Mouse (Mus musculus): Measurements from ENCODE around the gene Adrm1. TPM values are rescaled to one million over a fixed set of nuclear protein-coding genes. Genes with fewer than 3 reads are reported as not detected.
A peak's percentile ranks its signal among the peaks of the same experiment; 100 is the strongest.

Adrm1 gene
- polyA plus RNA-seq, 1 experiment from 2014 or later = 150 TPM

DNA sequence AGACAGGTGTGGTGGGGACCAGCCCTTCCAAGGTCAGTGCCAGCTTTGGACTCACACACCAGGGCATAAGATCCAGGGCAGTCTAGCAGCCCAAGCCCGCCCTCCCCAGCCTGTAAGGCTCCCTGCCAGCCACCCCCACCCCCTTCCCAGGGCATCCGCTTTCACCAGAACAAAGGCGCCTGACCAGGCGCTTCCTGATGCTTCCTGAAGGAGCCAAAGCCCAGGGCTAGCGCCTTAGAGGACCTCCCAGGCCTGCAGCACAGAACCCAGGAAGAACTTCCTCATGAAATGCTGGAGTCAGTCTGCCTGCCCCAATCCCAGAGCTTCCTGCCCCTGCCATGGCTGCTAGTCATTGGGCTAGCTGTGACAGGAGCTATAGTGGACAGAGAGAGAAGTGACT, 47.4 kb downstream of the Adrm1 start:
- Histone ChIP-seq H3K27ac (replicated peaks) (peak overlapping the region; percentile 55), H3K4me3 (no peak overlapping the region), H3K4me2 (no peak overlapping the region), H3K9me3 (no peaks in the 10 kb centered on the region), H3K36me3 (peaks cover 4% of the 10 kb centered on the region; the same call in 1 of the 2 replicates), H3K9ac (peak overlapping the region; percentile 24), H3K27me3 (replicated peaks) (peaks cover 9% of the 10 kb centered on the region; the same call in 1 of the 2 replicates), H3K4me1 (peaks cover 85% of the 10 kb centered on the region)
- WGBS = 23% methylated on average over 5 of the region's 5 CpGs
- ATAC-seq (ENCODE audit: extremely low read depth, insufficient number of reproducible peaks, low FRiP score, low TSS enrichment) = no peak

DNA sequence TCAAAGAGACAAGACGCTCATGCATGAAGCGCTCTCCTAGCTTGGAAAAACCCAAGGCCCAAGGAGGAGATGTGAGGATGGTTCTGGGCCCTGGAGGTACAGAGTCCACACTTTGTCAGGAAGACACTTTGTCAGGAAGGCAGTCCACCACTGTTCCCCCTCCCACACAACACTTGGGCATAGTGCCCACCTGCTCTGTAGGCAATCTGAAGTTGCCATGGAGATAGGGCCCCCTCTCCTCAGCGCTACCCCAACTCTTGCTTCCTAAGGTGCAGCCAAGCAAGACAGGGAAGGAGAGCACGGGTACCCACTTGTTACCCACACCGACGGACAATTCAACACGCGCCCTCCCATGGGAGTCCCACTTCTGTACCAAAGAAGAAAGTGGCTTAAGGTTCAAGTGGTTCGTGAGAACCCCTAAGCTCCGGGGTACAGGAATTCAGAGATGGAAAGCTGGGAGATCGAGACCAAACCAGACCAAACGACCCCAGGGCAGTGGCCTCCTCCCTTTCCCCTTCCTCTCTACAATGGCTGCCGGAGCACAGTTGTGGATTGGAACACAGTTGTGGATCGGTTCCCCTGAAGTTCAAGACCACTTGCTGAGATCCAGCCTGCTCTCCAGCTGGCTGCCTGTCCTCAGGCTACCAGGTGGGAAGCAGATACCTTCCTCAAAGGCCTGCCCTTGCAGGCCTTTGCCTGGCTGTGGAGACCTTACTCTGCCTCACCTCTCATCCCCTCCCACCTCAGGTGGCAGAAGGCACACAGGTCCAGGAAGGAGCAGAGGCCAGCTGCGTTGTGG, 48.1 kb downstream of the Adrm1 start:
- Histone ChIP-seq H3K4me1 (peaks cover 88% of the 10 kb centered on the region), H3K27ac (replicated peaks) (peak overlapping the region; percentile 55), H3K36me3 (peaks cover 4% of the 10 kb centered on the region; the same call in 1 of the 2 replicates), H3K4me3 (no peak overlapping the region), H3K9ac (no peak overlapping the region; the same call in 1 of the 2 replicates), H3K4me2 (no peak overlapping the region), H3K27me3 (replicated peaks) (peaks cover 15% of the 10 kb centered on the region), H3K9me3 (no peaks in the 10 kb centered on the region)
- 78% methylated on average over 15 of the region's 15 CpGs for WGBS
- ATAC-seq (ENCODE audit: extremely low read depth, insufficient number of reproducible peaks, low FRiP score, low TSS enrichment) = no peak

DNA sequence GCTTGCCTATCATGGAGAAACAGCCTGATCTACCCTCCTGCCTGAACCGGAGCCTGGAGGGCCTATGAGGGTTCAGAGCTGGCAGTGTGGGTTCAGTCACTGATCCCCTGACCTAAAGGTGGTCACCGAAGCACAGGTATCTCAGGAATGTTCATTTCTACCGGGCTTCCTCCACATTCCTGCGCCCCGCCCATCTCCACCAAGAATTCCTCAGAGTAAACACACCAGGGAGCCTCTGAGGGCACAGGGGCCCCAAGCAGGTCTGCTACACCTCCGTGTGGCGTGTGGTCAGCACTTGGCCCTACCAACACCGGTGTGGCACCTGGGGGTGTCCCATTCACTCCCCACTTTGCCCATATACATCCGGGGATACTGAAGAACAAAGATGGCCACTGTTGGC, 48.9 kb downstream of the Adrm1 start:
- Histone ChIP-seq H3K9ac (no peak overlapping the region), H3K4me1 (peaks cover 86% of the 10 kb centered on the region), H3K4me3 (no peak overlapping the region), H3K9me3 (no peaks in the 10 kb centered on the region), H3K4me2 (no peak overlapping the region), H3K27ac (replicated peaks) (no peak overlapping the region), H3K36me3 (peaks cover 4% of the 10 kb centered on the region; the same call in 1 of the 2 replicates), H3K27me3 (replicated peaks) (peaks cover 23% of the 10 kb centered on the region)
- ATAC-seq (ENCODE audit: extremely low read depth, insufficient number of reproducible peaks, low FRiP score, low TSS enrichment) = no peak
- WGBS = 58% methylated on average over 9 of the region's 9 CpGs

DNA sequence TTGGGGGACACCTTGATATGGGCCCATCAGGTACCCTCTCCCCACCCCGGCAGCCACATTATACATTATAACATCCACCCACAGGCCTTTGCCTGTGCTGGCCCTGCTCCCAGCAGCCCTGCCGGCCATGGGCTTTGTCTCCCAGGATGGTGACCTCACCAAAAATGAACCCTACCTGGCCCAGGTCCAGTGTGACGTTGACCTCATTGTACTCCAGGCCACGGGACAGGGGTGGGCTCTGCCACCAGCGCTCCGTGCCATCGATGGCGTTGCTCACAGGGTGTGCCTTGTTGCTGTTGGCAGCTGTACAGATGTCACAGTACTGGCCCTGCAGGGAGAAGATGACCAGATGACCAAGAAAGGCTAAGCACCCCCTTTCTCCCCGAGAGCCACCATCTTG, 49.8 kb downstream of the Adrm1 start:
- H3K4me2 ChIP-seq = no peak overlapping the region
- H3K9me3 ChIP-seq = no peaks in the 10 kb centered on the region
- H3K36me3 ChIP-seq = peaks cover 4% of the 10 kb centered on the region; the same call in 1 of the 2 replicates
- peaks cover 31% of the 10 kb centered on the region for H3K27me3 ChIP-seq (replicated peaks)
- H3K4me3 ChIP-seq = no peak overlapping the region
- peaks cover 80% of the 10 kb centered on the region for H3K4me1 ChIP-seq
- no peak for ATAC-seq (ENCODE audit: extremely low read depth, insufficient number of reproducible peaks, low FRiP score, low TSS enrichment)
- WGBS = 75% methylated on average over 9 of the region's 9 CpGs
- H3K9ac ChIP-seq = no peak overlapping the region
- H3K27ac ChIP-seq (replicated peaks) = no peak overlapping the region

DNA sequence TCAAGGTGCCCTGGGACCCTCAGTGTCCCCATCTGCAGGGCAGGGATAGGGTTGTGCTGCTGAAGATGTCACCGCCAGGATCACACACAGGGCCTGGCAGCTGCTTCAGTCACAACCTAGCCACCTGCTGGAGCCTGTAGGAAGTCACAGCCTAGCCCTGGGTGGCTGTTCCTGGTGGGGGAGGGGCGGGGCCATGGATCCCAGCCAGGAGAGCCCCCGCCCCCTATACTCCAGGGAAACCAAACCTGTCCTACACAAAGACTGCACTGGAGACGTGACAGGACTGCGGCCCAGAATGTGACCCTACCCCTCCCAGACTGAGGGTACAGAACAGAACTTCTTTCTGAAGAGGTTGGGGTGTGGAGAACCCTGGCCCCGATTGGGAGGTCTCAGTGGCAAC, 51.0 kb downstream of the Adrm1 start:
- H3K27me3 ChIP-seq (replicated peaks) = peaks cover 35% of the 10 kb centered on the region
- peaks cover 4% of the 10 kb centered on the region; the same call in 1 of the 2 replicates for H3K36me3 ChIP-seq
- H3K4me3 ChIP-seq = no peak overlapping the region
- H3K4me1 ChIP-seq = peaks cover 79% of the 10 kb centered on the region
- no peak overlapping the region for H3K27ac ChIP-seq (replicated peaks)
- ATAC-seq (ENCODE audit: extremely low read depth, insufficient number of reproducible peaks, low FRiP score, low TSS enrichment) = peak; percentile 18; the same call in 1 of the 2 replicates
- 13% methylated on average over 6 of the region's 6 CpGs for WGBS
- no peaks in the 10 kb centered on the region for H3K9me3 ChIP-seq
- H3K9ac ChIP-seq = peak overlapping the region; percentile 54
- peak overlapping the region; percentile 24 for H3K4me2 ChIP-seq

DNA sequence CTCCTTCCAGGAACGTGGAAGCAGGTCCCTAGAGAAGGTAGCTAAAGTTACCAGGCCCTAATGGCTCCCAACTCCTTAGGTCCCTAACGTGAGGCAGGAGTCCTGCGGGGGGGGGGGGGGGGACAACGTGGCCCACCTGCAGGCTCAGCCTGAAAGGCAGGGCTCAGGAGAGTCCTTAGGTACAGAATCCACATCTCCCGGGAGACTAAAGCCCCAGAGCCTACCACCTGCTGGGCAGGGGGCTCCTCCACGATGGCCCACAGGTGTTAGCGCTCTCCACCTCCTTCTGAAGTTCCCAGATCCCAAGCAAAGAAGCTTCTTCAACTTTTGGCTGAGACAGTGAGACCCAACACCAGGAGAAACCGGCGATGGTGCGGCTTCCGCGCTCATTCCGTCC, 53.4 kb downstream of the Adrm1 start:
- Histone ChIP-seq H3K27ac (replicated peaks) (peak overlapping the region; percentile 66; the same call in 1 of the 2 replicates), H3K4me1 (peaks cover 75% of the 10 kb centered on the region)

DNA sequence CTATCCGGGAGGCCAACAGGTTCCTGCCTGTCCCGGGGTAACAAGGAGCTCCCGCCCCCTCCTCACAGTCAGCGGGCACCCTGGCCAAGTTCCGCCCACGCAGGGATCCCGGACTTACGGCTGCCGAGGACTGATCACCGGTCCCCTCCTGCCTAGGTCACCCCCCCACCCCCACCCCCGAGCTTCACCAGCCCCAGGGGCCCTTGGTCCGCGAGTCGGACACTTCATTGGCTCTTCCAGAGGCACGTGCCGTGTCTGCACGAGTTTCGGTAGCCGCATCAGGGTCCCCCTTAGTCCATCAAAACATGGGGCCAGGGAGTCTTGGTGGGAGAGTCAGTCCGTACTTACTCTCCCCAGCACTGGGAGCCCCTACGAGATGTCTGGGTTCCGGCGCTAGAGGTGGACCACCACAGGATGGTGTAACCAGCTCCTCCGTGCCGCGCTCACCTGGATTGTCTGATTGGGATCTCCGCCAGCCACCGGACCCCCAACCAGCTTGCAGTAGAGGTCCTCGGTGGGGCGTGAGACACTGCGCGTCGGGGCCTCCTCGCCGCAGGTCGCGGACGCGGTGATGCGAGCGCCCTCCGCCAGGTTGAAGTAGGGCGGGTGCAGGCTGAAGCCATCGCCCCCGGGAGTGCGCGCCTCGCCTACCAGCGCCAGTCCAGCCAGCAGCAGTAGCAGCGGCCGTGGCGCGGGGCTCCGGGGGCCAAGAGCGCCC, 53.9 kb downstream of the Adrm1 start:
- H3K27me3 ChIP-seq (replicated peaks) = peaks cover 35% of the 10 kb centered on the region
- ATAC-seq (ENCODE audit: extremely low read depth, insufficient number of reproducible peaks, low FRiP score, low TSS enrichment) = no peak
- peak overlapping the region; percentile 81 for H3K4me2 ChIP-seq
- peak overlapping the region; percentile 66 for H3K27ac ChIP-seq (replicated peaks)
- peak overlapping the region; percentile 86 for H3K9ac ChIP-seq
- H3K4me1 ChIP-seq = peaks cover 75% of the 10 kb centered on the region
- H3K36me3 ChIP-seq = peaks cover 4% of the 10 kb centered on the region; the same call in 1 of the 2 replicates
- H3K4me3 ChIP-seq = peak overlapping the region; percentile 72
- no peaks in the 10 kb centered on the region for H3K9me3 ChIP-seq
- 0% methylated on average over 55 of the region's 55 CpGs for WGBS

More for the DNA sequence above, 53.4 kb downstream of the Adrm1 start:
- Histone ChIP-seq H3K4me2 (peak overlapping the region; percentile 81), H3K4me3 (peak overlapping the region; percentile 72), H3K27me3 (replicated peaks) (peaks cover 35% of the 10 kb centered on the region), H3K9ac (peak overlapping the region; percentile 86), H3K9me3 (no peaks in the 10 kb centered on the region), H3K36me3 (peaks cover 4% of the 10 kb centered on the region; the same call in 1 of the 2 replicates)
- 4% methylated on average over 13 of the region's 13 CpGs for WGBS
- ATAC-seq (ENCODE audit: extremely low read depth, insufficient number of reproducible peaks, low FRiP score, low TSS enrichment) = no peak

Small RNA genes within 50 kb of the gene (microRNA-seq; reads per million reads assigned to microRNA genes)
- not detected for gene Mir7005

Other genes with a start within 250 kb of the Adrm1 start
- gene Taf4, start 194.8 kb upstream of the Adrm1 start, polyA plus RNA-seq (2015; fragmentation: Nextera tagmentation; extraction: Ambion mirVana) = 1.7 and 1.9 TPM in 2 replicates
- gene Lsm14b, start 146.5 kb upstream of the Adrm1 start, polyA plus RNA-seq (2015; fragmentation: Nextera tagmentation; extraction: Ambion mirVana) = 4.8 and 5.3 TPM in 2 replicates
- gene Psma7, start 129.1 kb upstream of the Adrm1 start, polyA plus RNA-seq (2015; fragmentation: Nextera tagmentation; extraction: Ambion mirVana) = 382 and 477 TPM in 2 replicates
- gene Ss18l1, start 129.0 kb upstream of the Adrm1 start, polyA plus RNA-seq (2015; fragmentation: Nextera tagmentation; extraction: Ambion mirVana) = 2.5 and 3.0 TPM in 2 replicates
- gene Mtg2, start 100.9 kb upstream of the Adrm1 start, polyA plus RNA-seq (2015; fragmentation: Nextera tagmentation; extraction: Ambion mirVana) = 23.9 and 24.8 TPM in 2 replicates
- gene Hrh3, start 67.0 kb upstream of the Adrm1 start, polyA plus RNA-seq (2015; fragmentation: Nextera tagmentation; extraction: Ambion mirVana) = not detected in 2 replicates
- 34.1 and 37.8 TPM in 2 replicates for gene Osbpl2, start 52.2 kb upstream of the Adrm1 start, polyA plus RNA-seq (2015; fragmentation: Nextera tagmentation; extraction: Ambion mirVana)
- 21.6 and 22.5 TPM in 2 replicates for gene Lama5, start 54.4 kb downstream of the Adrm1 start, polyA plus RNA-seq (2015; fragmentation: Nextera tagmentation; extraction: Ambion mirVana)
- 332 and 351 TPM in 2 replicates for gene Rps21, start 85.9 kb downstream of the Adrm1 start, polyA plus RNA-seq (2015; fragmentation: Nextera tagmentation; extraction: Ambion mirVana)
- 9.0 and 9.3 TPM in 2 replicates for gene Cables2, start 102.0 kb downstream of the Adrm1 start, polyA plus RNA-seq (2015; fragmentation: Nextera tagmentation; extraction: Ambion mirVana)
- 0.05 and 0.08 TPM in 2 replicates for gene Rbbp8nl, start 118.4 kb downstream of the Adrm1 start, polyA plus RNA-seq (2015; fragmentation: Nextera tagmentation; extraction: Ambion mirVana)
- gene Gata5, start 163.2 kb downstream of the Adrm1 start, polyA plus RNA-seq (2015; fragmentation: Nextera tagmentation; extraction: Ambion mirVana) = 11.8 and 14.7 TPM in 2 replicates